Mouse (Mus musculus) myocyte (in vitro differentiated cells): ENCODE measurements at regions not wholly inside any gene's neighbourhood (a gene's known extent, or its start where the extent isn't known, plus 50 kb on each side); places are given as distances from the start of the nearest gene placed in this dataset.
"Not testable (repeated sequence)": the region's sequence is repeated elsewhere in the genome, so short reads cannot be mapped to it uniquely, and the experiment has no call there.

Experiments used
- E2F4 ChIP-seq: IDR thresholded peaks from one replicate; pipeline ENCODE4 v1.6.1; 2011; ENCODE audit warnings: mild to moderate bottlenecking, control low read depth, moderate library complexity; ENCODE audit not compliant: insufficient read depth
- POLR2A ChIP-seq: IDR thresholded peaks from one replicate; pipeline ENCODE4 v1.6.1; 2011; ENCODE audit warnings: low read depth, mild to moderate bottlenecking, control low read depth, moderate library complexity; ENCODE audit not compliant: insufficient read length

GRCm38 (mm10) chr4:55279351-55279750 is 70.5 kb upstream of the Rad23b start:
- TF ChIP-seq E2F4, POLR2A: not testable (repeated sequence)
